Mouse (Mus musculus) forebrain, postnatal 0 days (tissue): ENCODE data around the gene Ly75. TPM values are rescaled to one million over a fixed set of nuclear protein-coding genes. Genes with fewer than 3 reads are reported as not detected.

Experiments
- ATAC-seq: fragments of 200-750 bp; cut with Nextera tagmentation; 2 replicates; pipeline ENCODE4 v1.8.0; 2017; ENCODE audit warnings: mild to moderate bottlenecking, moderate library complexity
- DNase-seq: peaks from one replicate; pipeline ENCODE4 v3.0.0-alpha.2; 2015
- H3K27ac ChIP-seq: fragments of 300-500 bp; sonication (generic); 2 replicates; pipeline ENCODE4 v1.5.1; 2014; ENCODE audit warnings: low read depth, mild to moderate bottlenecking, antibody characterized with exemption, low read length, moderate library complexity, mixed read lengths
- H3K27me3 ChIP-seq: fragments of 300-500 bp; sonication (generic); 2 replicates; pipeline ENCODE4 v1.6.1; 2014; ENCODE audit warnings: mild to moderate bottlenecking, low read length, mixed read lengths; ENCODE audit not compliant: insufficient read depth
- H3K36me3 ChIP-seq: fragments of 300-500 bp; sonication (generic); 2 replicates; pipeline ENCODE4 v1.6.1; 2014; ENCODE audit warnings: mild to moderate bottlenecking, moderate library complexity; ENCODE audit not compliant: insufficient read depth
- H3K4me1 ChIP-seq: fragments of 300-500 bp; sonication (generic); 2 replicates; pipeline ENCODE4 v1.6.1; 2014; ENCODE audit warnings: antibody characterized with exemption; ENCODE audit not compliant: insufficient read depth
- H3K4me2 ChIP-seq: fragments of 300-500 bp; sonication (generic); 2 replicates; pipeline ENCODE4 v1.6.1; 2014; ENCODE audit warnings: low read depth, mild to moderate bottlenecking, moderate library complexity
- H3K4me3 ChIP-seq: fragments of 300-500 bp; sonication (generic); 2 replicates; pipeline ENCODE4 v1.5.1; 2014; ENCODE audit warnings: low read depth, low read length, mixed read lengths
- H3K9ac ChIP-seq: fragments of 300-500 bp; sonication (generic); 2 replicates; pipeline ENCODE4 v1.6.1; 2014; ENCODE audit warnings: mild to moderate bottlenecking
- H3K9me3 ChIP-seq: fragments of 300-500 bp; sonication (generic); 2 replicates; pipeline ENCODE4 v1.6.1; 2016; ENCODE audit warnings: low read length
- CTCF ChIP-seq: sonication (generic); IDR thresholded peaks from 2 replicates; pipeline ENCODE4 v1.5.1; 2016; ENCODE audit warnings: antibody characterized with exemption, control low read depth, low read depth
- WGBS: fragments of 180-500 bp; shearing (Covaris S2); extraction: QIAGEN DNeasy Blood & Tissue Kit; methylation state at CpG from one replicate; pipeline ENCODE4 v1.1.7; 2014; 5-methylcytosine and 5-hydroxymethylcytosine counted together
- polyA plus RNA-seq: library from polyadenylated mRNA; unstranded; fragments of >200 nt; fragmentation: Nextera tagmentation; extraction: Ambion mirVana; gene quantifications from 2 replicates; pipeline ENCODE4 v1.2.1, GENCODE M21; 2015
- total RNA-seq: library from RNA; depleted of rRNA; stranded (reverse); fragments of >200 nt; gene quantifications from 2 replicates; pipeline ENCODE4 v1.2.3, GENCODE M21; 2014

Gene Ly75
- total and polyA plus RNA-seq, 2 experiments from 2014 or later, result 1.7 to 4.8 TPM

- H3K4me2 ChIP-seq, result no peak overlapping the region
- H3K27me3 ChIP-seq, result no peaks in the 10 kb centered on the region
- no peak for TF ChIP-seq CTCF
- H3K4me1 ChIP-seq, result no peaks in the 10 kb centered on the region
- no peak overlapping the region for H3K9ac ChIP-seq
- H3K9me3 ChIP-seq, result no peaks in the 10 kb centered on the region
- 91% methylated on average over 11 of the region's 11 CpGs for WGBS
- ATAC-seq (no peak), DNase-seq (no peak)
- H3K4me3 ChIP-seq, result no peak overlapping the region
- no peaks in the 10 kb centered on the region for H3K36me3 ChIP-seq
- no peak overlapping the region for H3K27ac ChIP-seq
Measured at GRCm38 (mm10) chr2:60327581-60327980, 55.5 kb downstream of the Ly75 start.

- Histone ChIP-seq H3K4me3 (no peak overlapping the region), H3K27ac (no peak overlapping the region), H3K9me3 (no peaks in the 10 kb centered on the region), H3K4me1 (no peaks in the 10 kb centered on the region), H3K36me3 (no peaks in the 10 kb centered on the region), H3K9ac (no peak overlapping the region), H3K27me3 (no peaks in the 10 kb centered on the region), H3K4me2 (no peak overlapping the region)
- no peak for TF ChIP-seq CTCF
- no peak for DNase-seq
- 81% methylated on average over 7 of the region's 7 CpGs for WGBS
- no peak for ATAC-seq
Measured at GRCm38 (mm10) chr2:60326948-60327347, 56.2 kb downstream of the Ly75 start.

GRCm38 (mm10) chr2:60323411-60323810 is 59.7 kb downstream of the Ly75 start:
- TF ChIP-seq CTCF, result peak; percentile 37
- WGBS, result 86% methylated on average over 5 of the region's 5 CpGs
- Histone ChIP-seq H3K4me1 (no peaks in the 10 kb centered on the region), H3K36me3 (no peaks in the 10 kb centered on the region), H3K9ac (no peak overlapping the region), H3K27me3 (no peaks in the 10 kb centered on the region), H3K9me3 (no peaks in the 10 kb centered on the region), H3K4me3 (no peak overlapping the region), H3K27ac (no peak overlapping the region), H3K4me2 (no peak overlapping the region)
- ATAC-seq (no peak), DNase-seq (no peak)

GRCm38 (mm10) chr2:60322031-60322726 is 60.9 kb downstream of the Ly75 start:
- WGBS, result 68% methylated on average over 6 of the region's 6 CpGs

GRCm38 (mm10) chr2:60303796-60304195 is 79.3 kb downstream of the Ly75 start:
- no peaks in the 10 kb centered on the region for H3K9me3 ChIP-seq
- WGBS, result 69% methylated on average over 4 of the region's 4 CpGs

More at GRCm38 (mm10) chr2:60322031-60322726, 60.9 kb downstream of the Ly75 start:
- no peaks in the 10 kb centered on the region for H3K36me3 ChIP-seq
- no peak overlapping the region for H3K9ac ChIP-seq
- DNase-seq, result no peak
- no peak for TF ChIP-seq CTCF
- H3K4me1 ChIP-seq, result no peaks in the 10 kb centered on the region
- no peak for ATAC-seq
- no peak overlapping the region for H3K27ac ChIP-seq
- no peak overlapping the region for H3K4me2 ChIP-seq
- H3K9me3 ChIP-seq, result no peaks in the 10 kb centered on the region
- H3K27me3 ChIP-seq, result no peaks in the 10 kb centered on the region
- H3K4me3 ChIP-seq, result no peak overlapping the region

GRCm38 (mm10) chr2:60299323-60299722 is 83.8 kb downstream of the Ly75 start:
- H3K4me1 ChIP-seq, result no peaks in the 10 kb centered on the region
- no peak for TF ChIP-seq CTCF

More at GRCm38 (mm10) chr2:60303796-60304195, 79.3 kb downstream of the Ly75 start:
- Histone ChIP-seq H3K27me3 (no peaks in the 10 kb centered on the region), H3K9ac (no peak overlapping the region), H3K4me3 (no peak overlapping the region), H3K4me1 (no peaks in the 10 kb centered on the region), H3K36me3 (no peaks in the 10 kb centered on the region), H3K27ac (no peak overlapping the region), H3K4me2 (no peak overlapping the region)
- no peak for ATAC-seq
- DNase-seq, result no peak
- no peak for TF ChIP-seq CTCF

GRCm38 (mm10) chr2:60298266-60298665 is 84.8 kb downstream of the Ly75 start:
- no peak for TF ChIP-seq CTCF

More at GRCm38 (mm10) chr2:60299323-60299722, 83.8 kb downstream of the Ly75 start:
- H3K9me3 ChIP-seq, result no peaks in the 10 kb centered on the region
- H3K27me3 ChIP-seq, result no peaks in the 10 kb centered on the region
- ATAC-seq (no peak), DNase-seq (no peak)
- no peak overlapping the region for H3K4me2 ChIP-seq
- no peak overlapping the region for H3K4me3 ChIP-seq
- H3K27ac ChIP-seq, result no peak overlapping the region
- 93% methylated on average over 2 of the region's 2 CpGs for WGBS
- no peak overlapping the region for H3K9ac ChIP-seq
- H3K36me3 ChIP-seq, result no peaks in the 10 kb centered on the region

More at GRCm38 (mm10) chr2:60298266-60298665, 84.8 kb downstream of the Ly75 start:
- no peak overlapping the region for H3K9ac ChIP-seq
- ATAC-seq (no peak), DNase-seq (no peak)
- 82% methylated on average over 3 of the region's 3 CpGs for WGBS
- H3K27ac ChIP-seq, result no peak overlapping the region
- H3K4me1 ChIP-seq, result no peaks in the 10 kb centered on the region
- no peaks in the 10 kb centered on the region for H3K9me3 ChIP-seq
- no peak overlapping the region for H3K4me3 ChIP-seq
- no peaks in the 10 kb centered on the region for H3K27me3 ChIP-seq
- no peak overlapping the region for H3K4me2 ChIP-seq
- no peaks in the 10 kb centered on the region for H3K36me3 ChIP-seq
